Mouse (Mus musculus) kidney, postnatal 14 days (tissue): ENCODE data around the gene Cpox.

ENCODE experiments used
- DNase-seq: peaks from one replicate; pipeline ENCODE4 v3.0.0; 2022; ENCODE audit warnings: mixed read lengths

The Cpox gene

GRCm38 (mm10) chr16:58670643-58671042 is 551 bp downstream of the Cpox start:
- no peak for DNase-seq

- DNase-seq, result no peak
Measured at GRCm38 (mm10) chr16:58671212-58671985, 1.3 kb downstream of the Cpox start.

DNA sequence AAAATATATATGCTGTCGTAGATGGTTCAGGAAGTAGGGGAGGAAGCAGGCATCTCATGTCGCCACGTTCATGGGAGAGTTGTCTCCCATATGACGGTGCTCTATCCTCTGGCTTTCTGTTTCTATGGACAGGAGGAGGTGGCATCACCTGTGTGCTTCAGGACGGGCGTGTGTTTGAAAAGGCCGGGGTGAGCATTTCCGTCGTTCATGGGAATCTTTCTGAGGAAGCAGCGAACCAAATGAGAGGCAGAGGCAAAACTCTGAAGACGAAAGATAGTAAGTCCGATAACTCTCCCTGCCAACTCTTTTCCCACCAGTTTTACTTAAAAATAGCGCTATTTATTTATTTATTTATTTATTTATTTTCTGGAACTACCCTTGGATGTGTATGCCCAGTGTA is 2.3 kb downstream of the Cpox start:
- DNase-seq, result no peak

- DNase-seq, result peak; percentile 63
Measured at GRCm38 (mm10) chr16:58673811-58674410, 3.8 kb downstream of the Cpox start.

DNA sequence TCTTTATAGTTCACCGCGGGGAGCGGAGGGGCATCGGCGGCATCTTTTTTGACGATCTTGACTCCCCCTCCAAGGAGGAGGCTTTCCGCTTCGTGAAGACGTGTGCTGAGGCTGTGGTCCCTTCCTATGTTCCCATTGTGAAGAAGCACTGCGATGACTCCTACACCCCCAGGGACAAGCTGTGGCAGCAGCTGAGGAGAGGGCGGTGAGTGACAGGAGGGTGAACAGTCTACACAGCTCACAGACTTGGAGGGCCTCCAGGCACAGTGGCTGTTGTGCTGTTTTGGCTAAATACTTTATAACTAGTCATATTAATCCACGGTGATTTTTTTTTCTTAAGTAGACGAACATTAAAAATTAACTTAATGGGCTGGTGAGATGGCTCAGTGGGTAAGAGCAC is 5.2 kb downstream of the Cpox start:
- peak; percentile 56 for DNase-seq

- DNase-seq, result no peak
Measured at GRCm38 (mm10) chr16:58676156-58676555, 6.1 kb downstream of the Cpox start.

DNA sequence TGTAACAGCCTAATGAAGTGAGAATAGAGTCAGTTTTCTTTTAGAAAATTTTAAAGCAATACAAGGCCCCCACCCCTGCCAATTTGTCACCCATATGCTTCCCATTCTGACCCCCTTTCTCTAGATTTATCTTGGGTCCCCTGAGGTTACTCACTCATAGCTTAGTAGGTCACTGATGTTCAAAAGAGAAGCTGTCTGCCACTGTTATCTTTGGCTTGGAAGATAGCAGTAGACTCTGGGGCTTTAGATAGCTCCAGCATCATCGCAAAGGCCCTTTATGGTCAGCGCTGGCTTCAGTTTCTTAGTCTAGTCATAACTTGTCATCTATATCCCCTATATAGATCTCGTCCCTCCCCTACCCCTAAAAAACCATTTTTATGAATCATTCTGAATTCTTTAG is 6.5 kb downstream of the Cpox start:
- no peak for DNase-seq

DNA sequence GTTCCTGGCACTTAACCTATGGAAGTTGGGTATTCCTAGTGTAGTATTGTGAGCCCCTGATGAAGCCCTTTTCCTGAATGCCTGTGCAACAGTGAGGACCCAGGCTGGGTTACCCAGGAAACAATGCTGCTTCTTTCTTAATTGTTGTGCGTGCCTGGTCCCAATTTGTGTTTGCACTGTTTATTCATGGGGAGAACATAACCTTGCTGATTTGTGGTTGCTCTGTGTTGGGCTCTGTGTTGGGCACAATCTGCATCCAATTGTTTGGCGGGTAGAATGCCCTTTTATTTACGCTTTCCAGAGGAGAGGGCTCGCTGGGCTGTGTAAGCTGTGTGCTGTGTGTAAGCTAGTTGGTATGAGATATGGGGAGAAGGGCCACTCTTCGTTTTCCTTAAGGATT is 7.4 kb downstream of the Cpox start:
- no peak for DNase-seq

DNA sequence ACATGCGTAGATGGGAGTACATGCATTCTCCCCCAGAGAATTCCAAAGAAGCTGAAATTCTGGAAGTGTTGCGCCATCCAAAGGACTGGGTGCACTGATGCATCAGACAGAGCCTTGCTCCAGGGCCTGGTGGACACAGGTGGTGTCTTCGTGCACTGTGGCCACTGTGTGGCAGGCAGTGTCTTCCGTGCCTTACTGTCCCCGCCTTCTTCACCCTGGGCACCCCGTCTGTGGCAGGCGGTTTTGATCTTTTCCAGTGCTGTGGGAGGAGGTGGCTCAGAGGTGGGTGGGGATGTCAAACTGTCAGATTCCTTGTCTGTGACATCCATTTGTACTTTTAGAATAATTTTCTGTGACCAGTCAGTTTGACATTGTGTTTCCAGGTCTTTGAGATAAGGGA is 8.6 kb downstream of the Cpox start:
- no peak for DNase-seq

DNA sequence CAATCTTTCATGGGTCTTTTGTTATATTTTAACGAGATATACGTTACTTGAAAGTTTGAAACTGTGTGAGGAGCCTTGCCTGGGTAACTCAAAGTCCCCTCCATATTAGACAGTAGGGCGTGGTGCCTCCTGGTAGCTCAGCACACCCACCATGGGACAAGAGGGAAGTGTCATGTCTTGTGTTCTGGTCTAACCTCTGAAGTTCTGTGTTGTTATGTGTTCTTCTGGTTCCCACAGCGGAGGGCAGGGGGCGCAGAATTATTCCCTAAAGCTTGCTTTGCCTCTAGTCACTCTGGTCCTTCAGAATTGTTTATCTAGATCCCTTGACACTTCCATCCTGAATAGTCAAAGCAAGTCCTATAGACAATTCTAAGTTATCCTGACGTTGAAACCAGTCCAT is 12.0 kb downstream of the Cpox start:
- DNase-seq, result no peak

- no peak for DNase-seq
Measured at GRCm38 (mm10) chr16:58682870-58683269, 12.8 kb downstream of the Cpox start.

GRCm38 (mm10) chr16:58683911-58684310 is 13.8 kb downstream of the Cpox start:
- no peak for DNase-seq

GRCm38 (mm10) chr16:58684537-58684936 is 14.4 kb downstream of the Cpox start:
- no peak for DNase-seq

DNA sequence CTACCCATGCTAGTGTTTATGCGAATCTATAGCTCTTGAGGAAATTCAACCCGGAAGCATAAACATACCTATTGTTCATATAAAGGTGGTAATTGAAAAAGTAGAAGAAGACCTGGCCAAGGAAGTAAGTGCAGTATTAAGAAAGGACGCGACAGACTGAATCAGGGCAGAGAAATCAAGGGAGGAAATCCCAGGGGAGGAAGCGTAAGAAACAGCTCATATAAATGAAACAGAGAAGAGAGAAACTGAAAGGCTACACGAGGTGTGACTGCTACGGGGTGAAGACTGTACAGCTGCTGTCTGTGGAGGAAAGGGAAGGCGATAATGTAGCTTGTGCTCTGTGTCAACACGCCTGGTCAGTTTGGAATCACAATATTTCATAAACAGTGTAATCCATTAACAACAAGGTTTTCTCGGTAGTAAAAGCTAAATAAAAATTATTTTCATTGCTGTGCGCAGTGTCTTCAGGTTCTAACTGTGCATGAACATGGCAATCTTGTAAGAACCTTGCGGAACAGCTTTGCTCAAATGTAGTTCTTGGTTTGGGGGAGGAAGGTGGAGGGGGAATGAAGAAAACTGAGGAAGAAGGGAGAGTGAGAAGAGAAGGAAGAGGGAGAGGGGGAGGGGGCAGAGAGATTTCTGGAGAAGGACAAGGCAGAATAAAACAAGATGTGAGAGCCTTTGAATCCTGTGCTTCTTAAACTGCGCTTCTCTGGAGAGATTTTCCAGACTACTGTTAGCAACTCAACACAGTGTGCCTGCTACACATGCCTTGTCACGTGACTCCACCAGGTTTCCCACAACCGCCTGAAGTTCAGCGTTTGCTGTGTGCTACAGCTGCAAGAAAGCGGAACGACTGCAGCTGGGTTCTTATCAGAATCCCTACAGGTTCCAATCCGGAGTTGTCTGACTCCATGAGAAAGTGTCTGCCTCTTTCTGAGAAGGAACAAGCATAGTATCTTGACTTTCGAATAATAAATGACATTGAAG is 15.8 kb downstream of the Cpox start:
- no peak for DNase-seq

DNA sequence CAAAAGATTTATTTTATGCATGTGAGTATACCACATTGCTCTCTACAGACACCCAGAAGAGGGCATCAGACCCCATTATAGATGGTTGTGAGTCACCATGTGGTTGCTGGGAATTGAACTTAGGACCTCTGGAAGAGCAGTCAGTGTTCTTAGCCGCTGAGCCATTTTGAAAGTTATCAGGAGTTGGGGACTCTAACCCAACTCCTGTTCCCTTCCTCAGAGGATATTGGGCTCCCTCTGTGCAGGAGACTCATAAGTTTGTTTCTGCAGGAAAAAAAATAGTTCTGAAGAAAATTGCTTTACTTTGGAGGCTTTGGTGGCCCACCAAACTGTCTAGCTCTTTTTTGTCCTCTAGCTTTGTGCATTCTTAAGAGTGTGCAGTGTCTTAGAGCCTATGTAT is 18.4 kb downstream of the Cpox start:
- no peak for DNase-seq

DNA sequence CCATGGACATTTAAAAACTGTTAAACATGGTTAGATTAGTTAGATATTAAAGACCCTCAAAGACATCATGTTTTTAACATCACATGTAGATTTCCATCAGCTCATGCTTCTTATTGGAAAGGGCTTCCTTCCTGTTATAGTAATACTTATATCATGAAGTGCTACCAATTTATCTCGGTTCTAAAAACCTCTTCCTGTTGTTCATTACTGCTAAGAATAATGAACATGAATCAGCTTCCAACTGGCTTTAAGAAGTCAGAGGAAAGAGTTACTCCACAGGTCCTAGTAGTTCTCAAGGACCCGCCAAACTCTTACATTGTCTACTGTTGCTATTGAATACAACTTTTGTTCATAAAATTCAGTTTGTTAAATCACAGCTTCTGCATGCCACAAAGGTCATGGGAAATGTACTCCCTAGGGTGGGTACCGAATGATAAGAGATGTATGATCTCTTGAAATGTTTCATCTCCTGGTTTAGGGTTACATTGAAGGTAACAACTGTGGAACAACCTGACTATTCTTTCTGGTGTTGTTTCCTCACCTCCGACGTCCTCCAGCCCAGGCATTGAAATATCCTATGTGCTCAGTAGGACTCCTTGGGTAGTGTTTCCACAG is 19.6 kb downstream of the Cpox start:
- DNase-seq, result no peak

DNA sequence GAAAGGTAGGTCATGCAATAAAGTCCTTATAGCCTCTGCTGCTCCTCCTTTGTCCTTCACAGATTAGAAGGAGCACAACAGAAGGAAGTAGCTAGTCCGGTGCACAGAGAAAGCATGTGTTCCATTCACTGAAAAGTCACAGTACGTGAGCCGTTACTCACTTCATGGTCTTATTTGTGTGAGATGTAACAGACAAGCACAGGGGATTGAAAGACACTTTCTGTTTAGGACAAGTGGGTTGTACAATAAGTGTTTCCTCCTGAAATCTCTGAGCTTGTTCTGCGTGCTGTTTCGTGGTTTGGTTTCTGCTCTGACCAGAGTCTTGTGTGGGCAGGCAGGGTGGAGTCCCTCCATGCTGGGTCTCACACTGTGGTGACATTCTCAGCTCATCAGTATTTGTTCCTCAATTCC is 20.2 kb downstream of the Cpox start:
- no peak for DNase-seq

DNA sequence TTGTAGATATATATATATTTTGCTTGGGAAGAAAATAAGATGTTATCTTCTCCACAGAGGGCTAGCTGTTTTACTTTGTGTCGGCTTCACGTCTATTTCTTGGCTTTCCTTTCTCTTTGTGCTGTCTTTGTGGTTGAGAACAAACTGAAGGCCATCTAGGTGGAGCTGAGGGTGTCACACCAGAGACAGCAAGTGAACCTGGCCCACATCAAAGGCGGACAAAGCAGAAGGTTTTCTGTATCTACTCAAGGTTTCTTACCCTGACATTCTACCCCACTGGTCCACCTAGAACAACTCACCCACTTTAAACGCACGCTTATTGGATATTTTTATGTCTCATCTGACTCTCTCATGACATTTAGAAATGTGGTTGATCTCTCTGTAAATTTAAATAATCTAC is 24.0 kb downstream of the Cpox start:
- DNase-seq, result no peak

GRCm38 (mm10) chr16:58696796-58697195 is 26.7 kb downstream of the Cpox start:
- DNase-seq, result no peak

- DNase-seq, result no peak
Measured at GRCm38 (mm10) chr16:58697261-58697660, 27.2 kb downstream of the Cpox start.

GRCm38 (mm10) chr16:58700174-58700573 is 30.1 kb downstream of the Cpox start:
- no peak for DNase-seq

DNA sequence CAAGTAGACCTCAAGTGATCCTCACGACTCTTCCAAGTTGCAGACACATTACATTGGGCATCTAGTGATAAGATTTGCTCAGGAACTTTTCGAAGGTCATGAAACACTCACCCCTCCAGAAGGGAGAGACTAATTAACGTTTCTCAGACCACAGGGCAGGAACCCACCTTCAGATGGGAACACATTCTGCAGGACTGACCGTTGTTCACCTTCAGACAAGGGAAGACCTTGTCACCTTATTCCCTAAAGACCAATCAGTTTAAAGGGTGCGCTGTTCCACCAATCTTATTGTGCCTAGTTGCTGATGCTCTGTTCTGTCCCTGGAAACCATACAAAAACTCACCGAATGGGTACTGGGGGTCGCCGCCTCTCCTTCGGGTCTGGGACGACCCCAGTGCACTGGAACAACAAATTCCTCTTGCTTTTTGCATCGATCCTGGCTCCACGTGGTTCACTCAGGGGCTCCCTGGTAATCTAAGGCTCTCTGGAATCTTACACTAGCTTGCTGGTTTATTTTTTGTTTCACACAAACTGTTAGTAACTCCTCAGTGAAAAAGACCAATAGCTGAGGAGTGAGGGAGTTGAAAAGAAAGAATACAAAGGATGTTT is 30.8 kb downstream of the Cpox start:
- no peak for DNase-seq

GRCm38 (mm10) chr16:58701779-58702178 is 31.7 kb downstream of the Cpox start:
- peak; percentile 13 for DNase-seq
